Mouse (Mus musculus) splenic B cell, adult 2 months (primary cell): ENCODE results near the gene Upf3b.
"Not testable (repeated sequence)": the region's sequence is repeated elsewhere in the genome, so short reads cannot be mapped to it uniquely, and the experiment has no call there.

Experiments
- DNase-seq: peaks from one replicate; pipeline ENCODE4 v3.0.0-alpha.2; 2011; ENCODE audit warnings: low read depth, low spot score
- H3K27me3 ChIP-seq: 2 replicates; pipeline ENCODE4 v1.6.1; 2012; ENCODE audit warnings: mild to moderate bottlenecking, low read length, moderate library complexity, mixed read lengths; ENCODE audit not compliant: control insufficient read depth, poor library complexity, insufficient read depth, severe bottlenecking
- H3K36me3 ChIP-seq: 2 replicates; pipeline ENCODE4 v1.6.1; 2012; ENCODE audit warnings: mild to moderate bottlenecking, low read length, moderate library complexity, mixed read lengths; ENCODE audit not compliant: control insufficient read depth, poor library complexity, insufficient read depth, severe bottlenecking

Gene Upf3b

GRCm38 (mm10) chrX:37110193-37110880, at the start of gene Upf3b:
Upf3b (minus strand) TSS chrX:37110322.
- DNase-seq: peak; percentile 97
- H3K36me3 ChIP-seq: no peaks in the 10 kb centered on the region
- H3K27me3 ChIP-seq: no peaks in the 10 kb centered on the region

- H3K27me3 ChIP-seq: no peaks in the 10 kb centered on the region
- peak; percentile 40 for DNase-seq
- no peaks in the 10 kb centered on the region for H3K36me3 ChIP-seq
Observed at GRCm38 (mm10) chrX:37157839-37158238, 47.7 kb upstream of the Upf3b start.

- DNase-seq: peak; percentile 58
- H3K36me3 ChIP-seq: 0 out of 2 replicates have a peak, but pooled peaks cover 3% of the 10 kb centered on the region
- H3K27me3 ChIP-seq: no peaks in the 10 kb centered on the region
Observed at GRCm38 (mm10) chrX:37144954-37145353, 34.8 kb upstream of the Upf3b start.

- DNase-seq, H3K27me3 ChIP-seq, H3K36me3 ChIP-seq: not testable (repeated sequence)
Observed at GRCm38 (mm10) chrX:37144498-37144897, 34.4 kb upstream of the Upf3b start.

GRCm38 (mm10) chrX:37141732-37142131, 31.6 kb upstream of the Upf3b start:
- no peak for DNase-seq
- no peaks in the 10 kb centered on the region for H3K27me3 ChIP-seq
- 0 out of 2 replicates have a peak, but pooled peaks cover 3% of the 10 kb centered on the region for H3K36me3 ChIP-seq

- DNase-seq: peak; percentile 85
- Histone ChIP-seq H3K27me3 (no peaks in the 10 kb centered on the region), H3K36me3 (no peaks in the 10 kb centered on the region)
Observed at GRCm38 (mm10) chrX:37126671-37127358, 16.7 kb upstream of the Upf3b start, which contains the start of gene Nkap. Nkap (plus strand) TSS chrX:37126795.

- DNase-seq: no peak
- Histone ChIP-seq H3K36me3 (no peaks in the 10 kb centered on the region), H3K27me3 (no peaks in the 10 kb centered on the region)
Observed at GRCm38 (mm10) chrX:37125511-37125910, 15.4 kb upstream of the Upf3b start.

GRCm38 (mm10) chrX:37120212-37120611, 10.1 kb upstream of the Upf3b start:
- peak; percentile 48 for DNase-seq
- Histone ChIP-seq H3K36me3 (no peaks in the 10 kb centered on the region), H3K27me3 (no peaks in the 10 kb centered on the region)

GRCm38 (mm10) chrX:37119585-37119984, 9.5 kb upstream of the Upf3b start:
- H3K27me3 ChIP-seq: no peaks in the 10 kb centered on the region
- no peak for DNase-seq
- H3K36me3 ChIP-seq: no peaks in the 10 kb centered on the region

- H3K36me3 ChIP-seq: no peaks in the 10 kb centered on the region
- DNase-seq: no peak
- no peaks in the 10 kb centered on the region for H3K27me3 ChIP-seq
Observed at GRCm38 (mm10) chrX:37117085-37117484, 7.0 kb upstream of the Upf3b start.

- DNase-seq: no peak
- Histone ChIP-seq H3K27me3 (no peaks in the 10 kb centered on the region), H3K36me3 (no peaks in the 10 kb centered on the region)
Observed at GRCm38 (mm10) chrX:37110881-37111193, 715 bp upstream of the Upf3b start.

- no peaks in the 10 kb centered on the region for H3K36me3 ChIP-seq
Observed at GRCm38 (mm10) chrX:37109526-37110192, 463 bp downstream of the Upf3b start.

GRCm38 (mm10) chrX:37103826-37104225, 6.3 kb downstream of the Upf3b start:
- DNase-seq: peak; percentile 19
- H3K36me3 ChIP-seq: no peaks in the 10 kb centered on the region

More at GRCm38 (mm10) chrX:37109526-37110192, 463 bp downstream of the Upf3b start:
- DNase-seq: no peak
- H3K27me3 ChIP-seq: no peaks in the 10 kb centered on the region

GRCm38 (mm10) chrX:37098681-37099080, 11.4 kb downstream of the Upf3b start:
- no peak for DNase-seq
- Histone ChIP-seq H3K36me3 (no peaks in the 10 kb centered on the region), H3K27me3 (no peaks in the 10 kb centered on the region)

More at GRCm38 (mm10) chrX:37103826-37104225, 6.3 kb downstream of the Upf3b start:
- H3K27me3 ChIP-seq: no peaks in the 10 kb centered on the region
